Mouse (Mus musculus) liver, embryonic 14.5 days (tissue): ENCODE measurements around the gene Tbc1d19. TPM values are rescaled to one million over a fixed set of nuclear protein-coding genes. Genes with fewer than 3 reads are reported as not detected.

Experiments used
- ATAC-seq: fragments of 200-750 bp; cut with Nextera tagmentation; 2 replicates; pipeline ENCODE4 v1.8.0; 2017; ENCODE audit warnings: moderate number of reproducible peaks, mild to moderate bottlenecking, moderate library complexity; ENCODE audit not compliant: insufficient read depth
- DNase-seq, 3 experiments: peaks; one replicate each; pipeline ENCODE4 v3.0.0-alpha.2; 2012 to 2013; ENCODE audit warnings: low read depth in 3 of 3, low spot score in 3 of 3
- H3K27ac ChIP-seq: fragments of 300-500 bp; sonication (generic); 2 replicates; pipeline ENCODE4 v1.5.1; 2014; ENCODE audit warnings: moderate library complexity, mild to moderate bottlenecking, control low read depth, inconsistent platforms
- H3K27me3 ChIP-seq: fragments of 300-500 bp; sonication (generic); 2 replicates; pipeline ENCODE4 v1.6.1; 2014; ENCODE audit warnings: mild to moderate bottlenecking, low read length, moderate library complexity; ENCODE audit not compliant: control insufficient read depth, insufficient read depth
- H3K36me3 ChIP-seq: fragments of 300-500 bp; sonication (generic); replicated peaks from 2 replicates; pipeline ENCODE4 v1.6.1; 2014; ENCODE audit warnings: low read depth; ENCODE audit not compliant: control insufficient read depth, insufficient read depth
- H3K4me1 ChIP-seq, 2 experiments: fragments of 200-500 bp in 1 of 2; fragments of 300-500 bp in 1 of 2; sonication (generic) in 1 of 2; replicated peaks; 2 replicates each; pipeline ENCODE4 v1.6.1; 2012 to 2014; ENCODE audit warnings: antibody characterized with exemption in 1 of 2, inconsistent platforms in 1 of 2, low read length in 1 of 2; ENCODE audit not compliant: control insufficient read depth in 2 of 2, insufficient read depth in 2 of 2
- H3K4me2 ChIP-seq: fragments of 300-500 bp; sonication (generic); 2 replicates; pipeline ENCODE4 v1.6.1; 2014; ENCODE audit warnings: low read depth, mild to moderate bottlenecking, control low read depth, moderate library complexity
- H3K4me3 ChIP-seq, 2 experiments: fragments of 200-500 bp in 1 of 2; fragments of 300-500 bp in 1 of 2; sonication (generic) in 1 of 2; 2 replicates each; pipeline ENCODE4 v1.5.1; 2012 to 2014; ENCODE audit warnings: low read depth in 2 of 2, low read length in 2 of 2, mild to moderate bottlenecking in 2 of 2, control low read depth in 1 of 2, inconsistent platforms in 1 of 2, moderate library complexity in 1 of 2; ENCODE audit not compliant: insufficient read depth in 1 of 2
- H3K9ac ChIP-seq: fragments of 300-500 bp; sonication (generic); replicated peaks from 2 replicates; pipeline ENCODE4 v1.6.1; 2014; ENCODE audit warnings: mild to moderate bottlenecking, control low read depth, moderate library complexity
- H3K9me3 ChIP-seq: fragments of 300-500 bp; sonication (generic); 2 replicates; pipeline ENCODE4 v1.6.1; 2016; ENCODE audit warnings: low read length, mixed read lengths; ENCODE audit not compliant: control insufficient read depth
- CTCF ChIP-seq: IDR thresholded peaks from 2 replicates; pipeline ENCODE4 v1.5.1; 2016; ENCODE audit warnings: antibody characterized with exemption, low read depth, control low read depth
- EP300 ChIP-seq: IDR thresholded peaks from 2 replicates; pipeline ENCODE4 v1.6.1; 2016; ENCODE audit warnings: antibody characterized with exemption, low read depth
- WGBS: fragments of 180-500 bp; shearing (Covaris S2); extraction: QIAGEN DNeasy Blood & Tissue Kit; methylation state at CpG from one replicate; pipeline ENCODE4 v1.1.7; 2014; ENCODE audit not compliant: insufficient replicate concordance; 5-methylcytosine and 5-hydroxymethylcytosine counted together
- polyA plus RNA-seq, 2 experiments: library from polyadenylated mRNA; depleted of rRNA in 1 of 2; stranded (reverse) in 1 of 2; unstranded in 1 of 2; fragments of >200 nt; fragmentation: Nextera tagmentation in 1 of 2; extraction: Ambion mirVana in 1 of 2; gene quantifications; 2 replicates each; pipeline versions ENCODE4 v1.2.1 to v1.2.3; 2012 to 2014

Gene Tbc1d19
- polyA plus RNA-seq, 2 experiments: 3.5 to 4.5 TPM

GRCm38 (mm10) chr5:53801379-53801778, 8.0 kb upstream of the Tbc1d19 start:
- DNase-seq (no peak), ATAC-seq (no peak)
- no peaks in the 10 kb centered on the region for H3K36me3 ChIP-seq
- no peak for TF ChIP-seq CTCF
- no peak for TF ChIP-seq EP300
- H3K9me3 ChIP-seq: no peaks in the 10 kb centered on the region
- no peaks in the 10 kb centered on the region for H3K27me3 ChIP-seq
- no peak overlapping the region for H3K4me2 ChIP-seq
- no peak overlapping the region for H3K4me3 ChIP-seq
- 49% methylated on average over 2 of the region's 2 CpGs for WGBS
- H3K9ac ChIP-seq: no peak overlapping the region
- H3K27ac ChIP-seq: no peak overlapping the region
- no peaks in the 10 kb centered on the region for H3K4me1 ChIP-seq

DNA sequence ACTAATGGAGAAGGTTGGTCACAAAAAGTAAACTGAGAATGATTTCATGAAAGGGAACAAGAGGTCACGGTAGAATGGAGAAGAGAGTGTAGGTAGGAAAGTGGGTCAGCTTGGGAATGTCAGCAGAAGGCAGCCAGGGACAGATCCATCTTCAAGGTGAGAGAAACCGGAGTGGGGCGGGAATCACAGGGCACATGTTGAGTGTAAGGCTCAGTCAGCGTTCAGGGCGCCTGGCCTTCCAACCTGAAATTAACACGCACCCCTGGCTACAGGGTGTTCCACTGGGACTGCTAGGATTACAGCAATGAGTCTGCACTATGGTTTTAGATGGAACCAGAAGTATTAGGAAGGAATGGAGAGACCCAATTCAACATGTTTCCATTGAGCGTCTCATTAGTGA, 10.3 kb downstream of the Tbc1d19 start:
- H3K36me3 ChIP-seq: no peaks in the 10 kb centered on the region
- H3K4me3 ChIP-seq: no peak overlapping the region
- no peak overlapping the region for H3K27ac ChIP-seq
- ATAC-seq: no peak
- H3K9me3 ChIP-seq: no peaks in the 10 kb centered on the region
- no peaks in the 10 kb centered on the region for H3K4me1 ChIP-seq
- no peak for DNase-seq
- H3K9ac ChIP-seq: no peak overlapping the region
- no peaks in the 10 kb centered on the region for H3K27me3 ChIP-seq
- WGBS: 88% methylated on average over 7 of the region's 7 CpGs
- TF ChIP-seq CTCF (no peak), EP300 (no peak)
- no peak overlapping the region for H3K4me2 ChIP-seq

GRCm38 (mm10) chr5:53825886-53826285, 16.5 kb downstream of the Tbc1d19 start:
- Histone ChIP-seq H3K4me1 (no peaks in the 10 kb centered on the region), H3K9me3 (no peaks in the 10 kb centered on the region), H3K4me2 (no peak overlapping the region), H3K36me3 (no peaks in the 10 kb centered on the region), H3K27ac (no peak overlapping the region), H3K4me3 (no peak overlapping the region), H3K27me3 (no peaks in the 10 kb centered on the region), H3K9ac (no peak overlapping the region)
- ATAC-seq: no peak
- 48% methylated on average over 7 of the region's 7 CpGs for WGBS
- no peak for DNase-seq
- no peak for TF ChIP-seq EP300
- TF ChIP-seq CTCF: no peak

DNA sequence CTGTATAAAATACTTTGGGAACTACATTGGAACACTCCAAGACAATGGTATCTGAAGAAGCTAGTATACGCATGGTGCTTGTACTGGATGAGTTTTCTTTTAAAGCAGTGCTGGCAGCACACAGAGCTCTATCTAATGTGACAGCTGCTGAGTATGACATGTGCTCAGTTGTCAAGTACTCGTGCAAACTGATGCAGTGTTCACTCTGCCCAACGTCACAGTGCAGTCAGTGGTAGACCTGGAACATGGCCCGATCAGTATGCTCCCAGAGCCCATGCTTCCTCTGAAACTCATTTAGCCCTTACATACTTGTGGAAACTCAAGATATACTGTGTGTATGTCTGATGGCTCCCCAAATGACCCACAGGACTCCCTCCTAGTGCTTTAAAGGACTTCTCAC, 25.1 kb downstream of the Tbc1d19 start:
- DNase-seq: no peak
- ATAC-seq: no peak
- Histone ChIP-seq H3K27ac (no peak overlapping the region), H3K4me2 (no peak overlapping the region), H3K9ac (no peak overlapping the region), H3K27me3 (no peaks in the 10 kb centered on the region), H3K9me3 (no peaks in the 10 kb centered on the region), H3K4me3 (no peak overlapping the region), H3K4me1 (no peaks in the 10 kb centered on the region), H3K36me3 (no peaks in the 10 kb centered on the region)
- 66% methylated on average over 4 of the region's 4 CpGs for WGBS
- TF ChIP-seq CTCF (no peak), EP300 (no peak)

DNA sequence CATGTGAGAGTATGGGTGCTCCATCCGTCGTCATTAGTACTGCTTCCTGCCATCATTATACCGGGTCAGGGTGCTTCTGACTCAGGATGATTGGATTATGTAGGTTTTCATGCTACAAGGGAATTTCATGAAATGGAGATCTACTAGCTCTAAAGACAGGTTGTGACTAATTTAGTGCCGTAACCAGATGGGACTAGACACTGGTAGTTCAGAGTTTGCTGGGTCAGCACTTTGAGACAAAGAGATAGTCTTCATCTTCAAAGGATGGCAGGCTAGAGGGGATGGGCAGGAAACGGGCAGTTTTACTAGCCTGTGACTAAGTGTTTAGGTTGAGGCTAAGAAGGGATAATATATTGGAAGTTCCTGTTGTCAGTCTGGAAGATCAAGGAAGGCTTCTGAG, 31.9 kb downstream of the Tbc1d19 start:
- no peak for DNase-seq
- Histone ChIP-seq H3K9me3 (no peaks in the 10 kb centered on the region), H3K4me2 (no peak overlapping the region), H3K27me3 (no peaks in the 10 kb centered on the region), H3K9ac (no peak overlapping the region), H3K27ac (no peak overlapping the region), H3K4me1 (no peaks in the 10 kb centered on the region), H3K36me3 (no peaks in the 10 kb centered on the region), H3K4me3 (no peak overlapping the region)
- ATAC-seq: no peak
- TF ChIP-seq EP300: no peak
- TF ChIP-seq CTCF: no peak
- 71% methylated on average over 5 of the region's 5 CpGs for WGBS
